Mouse (Mus musculus): ENCODE data around the gene Entpd7. TPM values are rescaled to one million over a fixed set of nuclear protein-coding genes. Genes with fewer than 3 reads are reported as not detected.

The Entpd7 gene
- total and polyA plus RNA-seq, 2 experiments from 2014 or later, result 6.9 to 8.2 TPM

GRCm38 (mm10) chr19:43663471-43663870 is 26.0 kb upstream of the Entpd7 start:
- Histone ChIP-seq H3K27me3 (ENCODE audit: insufficient read depth, low read length) (no peaks in the 10 kb centered on the region), H3K4me1 (ENCODE audit: insufficient read depth, low read length) (no peaks in the 10 kb centered on the region), H3K4me2 (ENCODE audit: low read depth, low read length, poor library complexity, severe bottlenecking) (no peak overlapping the region), H3K4me3 (ENCODE audit: low read depth, low read length) (no peak overlapping the region), H3K36me3 (ENCODE audit: insufficient read depth, low read length) (peaks cover 21% of the 10 kb centered on the region), H3K9ac (replicated peaks; ENCODE audit: low read length, poor library complexity, severe bottlenecking) (no peak overlapping the region), H3K27ac (ENCODE audit: low read depth, low read length) (no peak overlapping the region), H3K9me3 (ENCODE audit: low read length) (no peaks in the 10 kb centered on the region)
- 88% methylated on average over 8 of the region's 8 CpGs for WGBS
- no peak for TF ChIP-seq CTCF (IDR thresholded peaks at IDR 0.05)
- ATAC-seq (ENCODE audit: low FRiP score) (no peak), DNase-seq (ENCODE audit: low spot score) (no peak)

DNA sequence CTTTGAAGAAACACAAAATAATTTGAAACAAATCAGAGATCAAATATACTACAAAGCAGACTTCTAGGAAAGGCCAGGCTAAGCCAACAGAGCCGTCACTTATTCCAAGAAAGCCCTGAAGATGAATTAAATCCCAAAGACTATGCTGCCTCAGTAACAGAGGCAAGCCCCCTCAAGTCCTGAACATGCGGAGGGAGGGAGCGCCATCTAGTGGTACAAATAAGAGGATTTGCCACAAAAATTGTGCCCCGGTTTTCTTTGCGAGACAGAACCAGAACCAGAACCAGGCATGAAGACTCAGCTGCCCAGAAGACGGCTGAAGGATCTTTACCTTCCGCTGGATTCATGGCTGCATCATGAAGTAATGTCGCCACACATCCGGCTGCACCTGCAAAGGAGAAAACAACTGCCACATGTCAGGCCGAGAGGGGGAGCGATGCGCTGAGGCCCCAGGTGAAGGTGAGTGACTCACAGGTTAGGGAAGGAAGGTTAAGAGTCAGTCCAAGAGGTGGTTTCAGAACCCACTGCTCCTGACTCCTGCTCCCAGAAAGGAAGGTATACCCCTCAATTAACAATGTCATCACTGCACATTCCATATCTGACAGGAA is 23.9 kb upstream of the Entpd7 start:
- ATAC-seq (ENCODE audit: low FRiP score), result no peak
- H3K4me2 ChIP-seq (ENCODE audit: low read depth, low read length, poor library complexity, severe bottlenecking), result no peak overlapping the region
- WGBS, result 50% methylated on average over 12 of the region's 12 CpGs
- H3K9me3 ChIP-seq (ENCODE audit: low read length), result no peaks in the 10 kb centered on the region
- peak; percentile 90 for TF ChIP-seq CTCF (IDR thresholded peaks at IDR 0.05)
- H3K9ac ChIP-seq (replicated peaks; ENCODE audit: low read length, poor library complexity, severe bottlenecking), result no peak overlapping the region
- H3K27me3 ChIP-seq (ENCODE audit: insufficient read depth, low read length), result no peaks in the 10 kb centered on the region
- H3K4me1 ChIP-seq (ENCODE audit: insufficient read depth, low read length), result no peaks in the 10 kb centered on the region
- DNase-seq (ENCODE audit: low spot score), result peak; percentile 74
- H3K27ac ChIP-seq (ENCODE audit: low read depth, low read length), result no peak overlapping the region
- peaks cover 21% of the 10 kb centered on the region for H3K36me3 ChIP-seq (ENCODE audit: insufficient read depth, low read length)
- no peak overlapping the region for H3K4me3 ChIP-seq (ENCODE audit: low read depth, low read length)

DNA sequence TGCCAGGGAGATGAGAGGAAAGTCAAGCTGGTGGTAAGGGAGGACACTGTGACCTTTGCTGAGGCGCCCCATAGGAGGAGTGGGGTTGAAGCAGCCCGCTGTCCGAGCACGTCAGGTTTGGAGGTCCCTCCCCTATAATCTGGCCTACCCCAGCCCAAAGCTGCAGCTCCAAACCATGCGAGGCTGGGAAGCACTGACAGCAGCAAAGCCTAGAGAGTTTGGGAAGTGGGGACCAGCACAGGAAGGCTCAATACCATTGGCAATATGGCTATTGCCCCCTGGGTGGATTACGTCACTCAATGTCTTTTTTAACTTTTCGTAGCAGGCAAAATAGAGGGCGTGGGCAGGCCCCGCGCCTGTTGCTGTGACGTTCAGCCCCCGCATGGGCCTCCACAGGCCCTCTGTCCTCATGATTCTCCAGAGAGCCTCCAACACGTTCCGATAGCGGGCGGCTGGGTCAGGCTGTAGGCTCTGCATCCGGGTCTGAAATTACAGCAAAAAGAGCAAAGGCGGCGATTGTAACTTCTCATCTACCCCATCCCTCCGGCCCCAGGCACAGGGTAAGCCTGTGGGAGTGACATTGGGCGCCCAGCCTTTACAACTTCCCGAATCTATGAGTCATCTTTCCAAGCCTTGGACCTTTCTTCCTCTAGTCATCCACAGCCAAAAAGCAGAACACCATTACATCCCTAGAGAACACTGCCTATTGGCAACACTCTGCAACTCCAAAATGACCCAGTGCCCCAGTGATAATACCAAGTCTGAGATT is 22.6 kb upstream of the Entpd7 start:
- DNase-seq (ENCODE audit: low spot score), result no peak
- WGBS, result 89% methylated on average over 22 of the region's 22 CpGs
- no peak overlapping the region for H3K4me2 ChIP-seq (ENCODE audit: low read depth, low read length, poor library complexity, severe bottlenecking)
- peaks cover 21% of the 10 kb centered on the region for H3K36me3 ChIP-seq (ENCODE audit: insufficient read depth, low read length)
- no peaks in the 10 kb centered on the region for H3K4me1 ChIP-seq (ENCODE audit: insufficient read depth, low read length)
- no peak overlapping the region for H3K9ac ChIP-seq (replicated peaks; ENCODE audit: low read length, poor library complexity, severe bottlenecking)
- no peak for ATAC-seq (ENCODE audit: low FRiP score)
- no peaks in the 10 kb centered on the region for H3K9me3 ChIP-seq (ENCODE audit: low read length)
- no peaks in the 10 kb centered on the region for H3K27me3 ChIP-seq (ENCODE audit: insufficient read depth, low read length)
- no peak overlapping the region for H3K4me3 ChIP-seq (ENCODE audit: low read depth, low read length)
- TF ChIP-seq CTCF (IDR thresholded peaks at IDR 0.05), result no peak
- no peak overlapping the region for H3K27ac ChIP-seq (ENCODE audit: low read depth, low read length)

DNA sequence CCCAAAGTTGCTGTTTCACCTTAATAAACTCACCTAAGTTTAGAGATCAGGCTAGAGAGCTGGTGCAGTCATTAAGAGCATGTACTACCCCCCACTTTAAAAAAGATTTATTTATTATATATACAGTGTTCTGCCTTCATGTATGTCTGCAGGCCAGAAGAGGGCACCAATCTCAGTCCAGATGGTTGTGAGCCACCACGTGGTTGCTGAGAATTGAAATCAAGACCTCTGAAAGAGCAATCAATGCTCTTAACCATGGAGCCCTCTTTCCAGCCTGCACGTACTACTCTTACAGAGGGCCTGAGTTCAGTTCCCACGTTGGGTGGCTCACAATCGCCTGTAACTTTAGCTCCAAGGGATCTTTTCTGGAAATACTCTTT is 22.1 kb upstream of the Entpd7 start:
- TF ChIP-seq CTCF (IDR thresholded peaks at IDR 0.05), result peak; percentile 62
- no peaks in the 10 kb centered on the region for H3K9me3 ChIP-seq (ENCODE audit: low read length)
- peak; percentile 12 for DNase-seq (ENCODE audit: low spot score)
- no peak for ATAC-seq (ENCODE audit: low FRiP score)
- WGBS, result 70% methylated on average over 4 of the region's 4 CpGs
- H3K4me1 ChIP-seq (ENCODE audit: insufficient read depth, low read length), result no peaks in the 10 kb centered on the region
- H3K27ac ChIP-seq (ENCODE audit: low read depth, low read length), result no peak overlapping the region
- H3K36me3 ChIP-seq (ENCODE audit: insufficient read depth, low read length), result peaks cover 21% of the 10 kb centered on the region
- no peaks in the 10 kb centered on the region for H3K27me3 ChIP-seq (ENCODE audit: insufficient read depth, low read length)
- no peak overlapping the region for H3K4me2 ChIP-seq (ENCODE audit: low read depth, low read length, poor library complexity, severe bottlenecking)
- H3K4me3 ChIP-seq (ENCODE audit: low read depth, low read length), result no peak overlapping the region
- no peak overlapping the region for H3K9ac ChIP-seq (replicated peaks; ENCODE audit: low read length, poor library complexity, severe bottlenecking)

- 66% methylated on average over 8 of the region's 8 CpGs for WGBS
- no peak for TF ChIP-seq CTCF (IDR thresholded peaks at IDR 0.05)
- DNase-seq (ENCODE audit: low spot score) (no peak), ATAC-seq (ENCODE audit: low FRiP score) (no peak)
- no peaks in the 10 kb centered on the region for H3K27me3 ChIP-seq (ENCODE audit: insufficient read depth, low read length)
- H3K36me3 ChIP-seq (ENCODE audit: insufficient read depth, low read length), result peaks cover 6% of the 10 kb centered on the region
- H3K4me3 ChIP-seq (ENCODE audit: low read depth, low read length), result no peak overlapping the region
- H3K4me1 ChIP-seq (ENCODE audit: insufficient read depth, low read length), result no peaks in the 10 kb centered on the region; the same call in 1 of the 2 replicates
- no peaks in the 10 kb centered on the region for H3K9me3 ChIP-seq (ENCODE audit: low read length)
- H3K27ac ChIP-seq (ENCODE audit: low read depth, low read length), result no peak overlapping the region
- H3K9ac ChIP-seq (replicated peaks; ENCODE audit: low read length, poor library complexity, severe bottlenecking), result no peak overlapping the region
- H3K4me2 ChIP-seq (ENCODE audit: low read depth, low read length, poor library complexity, severe bottlenecking), result no peak overlapping the region
Observed at GRCm38 (mm10) chr19:43669136-43669759, 20.2 kb upstream of the Entpd7 start.

- Histone ChIP-seq H3K27me3 (ENCODE audit: insufficient read depth, low read length) (no peaks in the 10 kb centered on the region), H3K4me1 (ENCODE audit: insufficient read depth, low read length) (peaks cover 2% of the 10 kb centered on the region; the same call in 1 of the 2 replicates), H3K9me3 (ENCODE audit: low read length) (no peaks in the 10 kb centered on the region), H3K9ac (replicated peaks; ENCODE audit: low read length, poor library complexity, severe bottlenecking) (no peak overlapping the region), H3K4me3 (ENCODE audit: low read depth, low read length) (no peak overlapping the region), H3K4me2 (ENCODE audit: low read depth, low read length, poor library complexity, severe bottlenecking) (no peak overlapping the region), H3K36me3 (ENCODE audit: insufficient read depth, low read length) (peaks cover 5% of the 10 kb centered on the region; the same call in 1 of the 2 replicates), H3K27ac (ENCODE audit: low read depth, low read length) (no peak overlapping the region)
- ATAC-seq (ENCODE audit: low FRiP score) (no peak), DNase-seq (ENCODE audit: low spot score) (no peak)
- no peak for TF ChIP-seq CTCF (IDR thresholded peaks at IDR 0.05)
- 87% methylated on average over 7 of the region's 7 CpGs for WGBS
Observed at GRCm38 (mm10) chr19:43671054-43671453, 18.4 kb upstream of the Entpd7 start.

Measured in midbrain, postnatal 0 days (tissue).